Mouse (Mus musculus) cortical plate, adult 2 months (tissue): ENCODE measurements around the gene Tex45.

Source experiments
- CTCF ChIP-seq: fragments of 200-500 bp; IDR thresholded peaks from 2 replicates; pipeline ENCODE4 v1.5.1; 2011; ENCODE audit warnings: mild to moderate bottlenecking, control low read depth, low read length; ENCODE audit not compliant: insufficient read depth; ENCODE audit errors: extremely low read depth
- POLR2A ChIP-seq: fragments of 200-500 bp; IDR thresholded peaks from 2 replicates; pipeline ENCODE4 v1.6.1; 2011; ENCODE audit warnings: mild to moderate bottlenecking, low read length, control low read depth; ENCODE audit not compliant: insufficient read depth; ENCODE audit errors: extremely low read depth

GRCm38 (mm10) chr8:3482240-3482740 is 11.6 kb downstream of the Tex45 start:
- no peak for TF ChIP-seq CTCF
- no peak for TF ChIP-seq POLR2A
